Mouse (Mus musculus): Measurements from ENCODE around the gene Rps18. TPM values are rescaled to one million over a fixed set of nuclear protein-coding genes. Genes with fewer than 3 reads are reported as not detected.

The Rps18 gene
- polyA plus RNA-seq, 1 experiment, result 320 TPM

- TF ChIP-seq CTCF (IDR thresholded peaks at IDR 0.05; ENCODE audit: borderline replicate concordance, insufficient read depth, low read depth, low read length) (no peak), POLR2A (IDR thresholded peaks at IDR 0.05; ENCODE audit: borderline replicate concordance, insufficient read depth, low read length) (no peak)
- Histone ChIP-seq H3K4me3 (replicated peaks; ENCODE audit: insufficient read depth, low read depth, low read length) (no peak overlapping the region), H3K27ac (ENCODE audit: insufficient read depth, low read length) (no peak overlapping the region), H3K27me3 (ENCODE audit: control insufficient read depth, insufficient read depth, low read length) (no peaks in the 10 kb centered on the region), H3K4me1 (ENCODE audit: control insufficient read depth, insufficient read depth, low read length) (peaks cover 11% of the 10 kb centered on the region)
- WGBS, result 89% methylated on average over 7 of the region's 7 CpGs
- no peak for DNase-seq
These were observed 34.4 kb downstream of the Rps18 start for GRCm38 (mm10) chr17:33921361-33921760.

GRCm38 (mm10) chr17:33920282-33921097, 35.3 kb downstream of the Rps18 start:
- Histone ChIP-seq H3K4me1 (ENCODE audit: control insufficient read depth, insufficient read depth, low read length) (peaks cover 11% of the 10 kb centered on the region), H3K27ac (ENCODE audit: insufficient read depth, low read length) (no peak overlapping the region), H3K4me3 (replicated peaks; ENCODE audit: insufficient read depth, low read depth, low read length) (peak overlapping the region; percentile 98), H3K27me3 (ENCODE audit: control insufficient read depth, insufficient read depth, low read length) (no peaks in the 10 kb centered on the region)
- under 1% methylated on average over 36 of the region's 36 CpGs for WGBS
- peak; percentile 85 to 90 for DNase-seq
- no peak for TF ChIP-seq POLR2A (IDR thresholded peaks at IDR 0.05; ENCODE audit: borderline replicate concordance, insufficient read depth, low read length)
- TF ChIP-seq CTCF (IDR thresholded peaks at IDR 0.05; ENCODE audit: borderline replicate concordance, insufficient read depth, low read depth, low read length), result peak; percentile 90

- peak; percentile 68 to 69 for DNase-seq
- TF ChIP-seq POLR2A (IDR thresholded peaks at IDR 0.05; ENCODE audit: borderline replicate concordance, insufficient read depth, low read length) (no peak), CTCF (IDR thresholded peaks at IDR 0.05; ENCODE audit: borderline replicate concordance, insufficient read depth, low read depth, low read length) (0 out of 2 replicates have a peak, but pooled peaks have one; percentile 26)
- Histone ChIP-seq H3K4me3 (replicated peaks; ENCODE audit: insufficient read depth, low read depth, low read length) (peak overlapping the region; percentile 98), H3K4me1 (ENCODE audit: control insufficient read depth, insufficient read depth, low read length) (peaks cover 11% of the 10 kb centered on the region), H3K27ac (ENCODE audit: insufficient read depth, low read length) (peak overlapping the region; percentile 26), H3K27me3 (ENCODE audit: control insufficient read depth, insufficient read depth, low read length) (no peaks in the 10 kb centered on the region)
- 1% methylated on average over 52 of the region's 52 CpGs for WGBS
These were observed 36.2 kb downstream of the Rps18 start for GRCm38 (mm10) chr17:33919351-33920281.

- WGBS, result 51% methylated on average over 37 of the region's 37 CpGs
- Histone ChIP-seq H3K27me3 (ENCODE audit: control insufficient read depth, insufficient read depth, low read length) (no peaks in the 10 kb centered on the region), H3K4me3 (replicated peaks; ENCODE audit: insufficient read depth, low read depth, low read length) (peak overlapping the region; percentile 98), H3K27ac (ENCODE audit: insufficient read depth, low read length) (no peak overlapping the region), H3K4me1 (ENCODE audit: control insufficient read depth, insufficient read depth, low read length) (peaks cover 11% of the 10 kb centered on the region)
- TF ChIP-seq POLR2A (IDR thresholded peaks at IDR 0.05; ENCODE audit: borderline replicate concordance, insufficient read depth, low read length), result no peak
- TF ChIP-seq CTCF (IDR thresholded peaks at IDR 0.05; ENCODE audit: borderline replicate concordance, insufficient read depth, low read depth, low read length), result no peak
- DNase-seq, result peak; percentile 22 to 27
These were observed 37.3 kb downstream of the Rps18 start for GRCm38 (mm10) chr17:33918293-33919203.

DNA sequence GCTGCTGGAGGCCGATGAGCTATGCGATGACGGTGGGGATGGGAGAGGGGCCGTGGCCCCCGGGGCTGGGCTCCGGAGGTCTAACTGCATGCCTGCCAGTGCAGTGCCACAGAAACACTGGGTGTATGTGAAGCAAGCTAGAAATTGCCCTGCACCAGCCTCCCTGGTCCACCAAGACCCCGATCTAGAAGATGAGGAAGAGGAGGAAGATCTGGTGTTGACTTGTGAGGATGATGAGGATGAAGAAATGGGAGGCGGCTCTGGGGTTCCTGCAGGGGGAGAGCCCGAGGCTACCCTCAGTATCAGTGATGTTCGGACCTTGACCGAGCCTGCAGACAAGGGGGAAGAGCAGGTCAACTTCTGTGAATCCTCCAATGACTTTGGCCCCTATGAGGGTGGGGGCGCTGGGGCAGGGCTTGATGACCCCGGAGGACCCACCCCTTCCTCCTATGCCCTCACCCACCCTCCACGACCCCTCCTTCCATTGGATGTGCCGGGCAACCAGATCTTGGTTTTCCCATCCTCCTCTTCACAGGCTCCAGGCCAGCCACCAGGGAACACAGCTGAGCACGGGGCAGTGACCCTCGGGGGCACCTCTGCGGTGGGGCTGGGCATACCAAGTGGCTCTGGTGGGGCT, 38.0 kb downstream of the Rps18 start:
- Histone ChIP-seq H3K4me1 (ENCODE audit: control insufficient read depth, insufficient read depth, low read length) (peaks cover 11% of the 10 kb centered on the region), H3K4me3 (replicated peaks; ENCODE audit: insufficient read depth, low read depth, low read length) (no peak overlapping the region), H3K27me3 (ENCODE audit: control insufficient read depth, insufficient read depth, low read length) (no peaks in the 10 kb centered on the region), H3K27ac (ENCODE audit: insufficient read depth, low read length) (no peak overlapping the region)
- TF ChIP-seq POLR2A (IDR thresholded peaks at IDR 0.05; ENCODE audit: borderline replicate concordance, insufficient read depth, low read length) (no peak), CTCF (IDR thresholded peaks at IDR 0.05; ENCODE audit: borderline replicate concordance, insufficient read depth, low read depth, low read length) (no peak)
- peak in 1 of 2 experiments; percentile 15 for DNase-seq
- 75% methylated on average over 18 of the region's 18 CpGs for WGBS

DNA sequence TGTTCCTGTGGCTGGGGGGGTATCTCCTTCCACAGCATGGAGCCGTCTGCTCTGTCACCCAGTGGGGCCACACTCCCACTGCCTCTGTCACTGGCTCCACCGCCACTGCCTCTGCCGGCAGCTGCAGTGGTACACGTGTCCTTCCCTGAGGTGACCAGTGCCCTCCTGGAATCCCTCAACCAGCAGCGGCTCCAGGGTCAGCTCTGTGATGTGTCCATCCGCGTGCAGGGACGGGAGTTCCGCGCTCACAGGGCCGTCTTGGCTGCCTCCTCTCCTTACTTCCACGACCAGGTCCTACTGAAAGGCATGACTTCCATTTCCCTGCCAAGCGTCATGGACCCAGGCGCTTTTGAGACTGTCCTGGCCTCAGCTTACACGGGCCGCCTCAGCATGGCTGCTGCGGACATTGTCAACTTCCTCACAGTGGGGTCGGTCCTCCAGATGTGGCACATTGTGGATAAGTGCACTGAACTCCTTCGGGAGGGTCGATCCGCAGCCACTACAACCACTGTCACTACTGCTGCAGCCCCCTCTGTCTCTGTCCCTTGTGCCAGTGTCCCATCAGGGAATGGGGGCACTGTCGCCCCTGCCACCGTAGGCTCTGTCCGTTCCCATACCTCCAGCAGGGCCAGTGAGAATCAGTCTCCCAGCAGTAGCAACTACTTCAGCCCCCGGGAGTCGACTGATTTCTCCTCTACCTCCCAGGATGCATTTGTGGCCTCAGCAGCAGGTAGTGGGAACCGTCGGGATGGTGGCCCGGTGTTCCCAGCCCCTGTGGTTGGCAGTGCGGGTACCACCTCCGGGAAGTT, 38.8 kb downstream of the Rps18 start:
- H3K4me3 ChIP-seq (replicated peaks; ENCODE audit: insufficient read depth, low read depth, low read length), result peak overlapping the region; percentile 68
- H3K27ac ChIP-seq (ENCODE audit: insufficient read depth, low read length), result no peak overlapping the region
- TF ChIP-seq CTCF (IDR thresholded peaks at IDR 0.05; ENCODE audit: borderline replicate concordance, insufficient read depth, low read depth, low read length), result no peak
- TF ChIP-seq POLR2A (IDR thresholded peaks at IDR 0.05; ENCODE audit: borderline replicate concordance, insufficient read depth, low read length), result no peak
- DNase-seq, result peak in 1 of 2 experiments; percentile 42
- WGBS, result 56% methylated on average over 31 of the region's 31 CpGs
- H3K4me1 ChIP-seq (ENCODE audit: control insufficient read depth, insufficient read depth, low read length), result peaks cover 11% of the 10 kb centered on the region
- no peaks in the 10 kb centered on the region for H3K27me3 ChIP-seq (ENCODE audit: control insufficient read depth, insufficient read depth, low read length)

All from cerebellum, adult 2 months (tissue).